Mouse (Mus musculus) myocyte (in vitro differentiated cells): ENCODE data around the gene Cmklr1.

Source experiments
- POLR2A ChIP-seq: IDR thresholded peaks from one replicate; pipeline ENCODE4 v1.6.1; 2011; ENCODE audit warnings: low read depth, mild to moderate bottlenecking, control low read depth, moderate library complexity; ENCODE audit not compliant: insufficient read length
- USF1 ChIP-seq: IDR thresholded peaks from one replicate; pipeline ENCODE4 v1.6.1; 2011; ENCODE audit warnings: low read depth, mild to moderate bottlenecking, control low read depth, moderate library complexity

DNA sequence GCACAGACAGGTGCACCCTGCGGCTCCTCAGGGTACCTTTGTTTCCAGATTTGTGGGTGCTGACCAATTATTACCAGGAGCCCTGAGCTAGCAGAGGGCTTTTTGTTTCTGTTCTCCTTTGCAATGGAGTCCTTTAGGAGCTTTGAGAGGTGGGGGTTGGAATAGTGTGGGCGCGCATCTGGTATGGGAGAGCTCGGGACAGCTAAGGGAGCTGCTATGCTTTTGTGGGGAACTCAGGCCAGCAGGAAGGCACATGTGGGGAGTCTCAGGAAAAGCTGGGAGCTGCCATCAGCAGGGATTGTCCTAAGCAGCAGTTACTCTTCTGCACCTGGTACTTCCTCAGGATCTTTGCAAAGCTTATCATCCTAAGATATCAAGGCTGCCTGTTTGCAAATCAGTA, 71.1 kb downstream of the Cmklr1 start:
- no peak for TF ChIP-seq POLR2A
- no peak for TF ChIP-seq USF1
